Mouse (Mus musculus) forebrain, embryonic 16.5 days (tissue): ENCODE results near the gene Gm5114. TPM values are rescaled to one million over a fixed set of nuclear protein-coding genes. Genes with fewer than 3 reads are reported as not detected.
"Not testable (repeated sequence)": the region's sequence is repeated elsewhere in the genome, so short reads cannot be mapped to it uniquely, and the experiment has no call there.

Source experiments
- ATAC-seq: fragments of 200-750 bp; cut with Nextera tagmentation; 2 replicates; pipeline ENCODE4 v1.8.0; 2017; ENCODE audit warnings: mild to moderate bottlenecking, moderate library complexity
- H3K27ac ChIP-seq: fragments of 300-500 bp; sonication (generic); 2 replicates; pipeline ENCODE4 v1.5.1; 2014; ENCODE audit warnings: low read length, control low read depth
- H3K27me3 ChIP-seq: fragments of 300-500 bp; sonication (generic); replicated peaks from 2 replicates; pipeline ENCODE4 v1.6.1; 2014; ENCODE audit warnings: low read length; ENCODE audit not compliant: control insufficient read depth, insufficient read depth
- H3K36me3 ChIP-seq: fragments of 300-500 bp; sonication (generic); 2 replicates; pipeline ENCODE4 v1.6.1; 2014; ENCODE audit not compliant: control insufficient read depth, insufficient read depth
- H3K4me1 ChIP-seq: fragments of 300-500 bp; sonication (generic); replicated peaks from 2 replicates; pipeline ENCODE4 v1.6.1; 2014; ENCODE audit warnings: low read length; ENCODE audit not compliant: control insufficient read depth, insufficient read depth
- H3K4me2 ChIP-seq: fragments of 300-500 bp; sonication (generic); 2 replicates; pipeline ENCODE4 v1.6.1; 2014; ENCODE audit warnings: mild to moderate bottlenecking, low read length, control low read depth
- H3K4me3 ChIP-seq: fragments of 300-500 bp; sonication (generic); replicated peaks from 2 replicates; pipeline ENCODE4 v1.5.1; 2014; ENCODE audit warnings: mild to moderate bottlenecking, low read length, control low read depth
- H3K9ac ChIP-seq: fragments of 300-500 bp; sonication (generic); replicated peaks from 2 replicates; pipeline ENCODE4 v1.6.1; 2014; ENCODE audit warnings: low read depth, low read length, control low read depth
- H3K9me3 ChIP-seq: fragments of 300-500 bp; sonication (generic); 2 replicates; pipeline ENCODE4 v1.6.1; 2016; ENCODE audit warnings: low read length; ENCODE audit not compliant: control insufficient read depth
- WGBS: fragments of 180-500 bp; shearing (Covaris S2); extraction: QIAGEN DNeasy Blood & Tissue Kit; methylation state at CpG from one replicate; pipeline ENCODE4 v1.1.7; 2014; 5-methylcytosine and 5-hydroxymethylcytosine counted together
- microRNA-seq: library from miRNA; unstranded; fragments of <30 nt; microRNA quantifications from one replicate; pipeline ENCODE4, GENCODE M21; 2017
- polyA plus RNA-seq: library from polyadenylated mRNA; unstranded; fragments of >200 nt; fragmentation: Nextera tagmentation; extraction: Ambion mirVana; gene quantifications from 2 replicates; pipeline ENCODE4 v1.2.1, GENCODE M21; 2015

Gene Gm5114
- not detected in 2 replicates for polyA plus RNA-seq

DNA sequence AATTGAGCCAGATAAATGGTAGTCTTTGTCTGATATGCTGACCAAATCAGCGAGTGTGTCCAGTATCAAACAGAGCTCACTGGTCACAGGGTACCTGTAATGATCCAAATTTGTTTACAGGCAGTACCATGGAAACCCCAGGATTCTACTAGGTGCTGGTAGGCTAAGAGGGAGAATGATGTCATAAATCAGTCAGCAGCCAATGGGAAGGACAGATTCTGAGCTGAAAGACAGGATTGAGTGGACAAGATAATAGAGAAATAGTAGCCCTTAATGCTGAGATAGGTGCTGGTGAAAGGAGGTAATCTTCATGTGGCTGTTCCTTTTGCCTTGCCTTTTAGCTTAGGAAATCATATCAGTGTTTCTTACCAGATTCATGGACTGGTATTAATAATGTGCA, at the start of gene Gm5114:
TSS of gene Gm5114 (minus strand) at position 101 of the 400 bp plus-strand sequence.
- H3K36me3 ChIP-seq, H3K27ac ChIP-seq, H3K4me1 ChIP-seq, H3K4me3 ChIP-seq, H3K4me2 ChIP-seq, H3K27me3 ChIP-seq, H3K9me3 ChIP-seq, H3K9ac ChIP-seq, ATAC-seq: not testable (repeated sequence)
- WGBS, result 74% methylated on average over 1 of the region's 1 CpGs

GRCm38 (mm10) chr7:39455806-39456205, 42.8 kb upstream of the Gm5114 start:
- 32% methylated on average over 6 of the region's 6 CpGs for WGBS
- Histone ChIP-seq H3K27ac (no peak overlapping the region), H3K4me2 (no peak overlapping the region), H3K9ac (no peak overlapping the region), H3K4me3 (no peak overlapping the region), H3K36me3 (peaks cover 3% of the 10 kb centered on the region; the same call in 1 of the 2 replicates), H3K27me3 (no peaks in the 10 kb centered on the region), H3K9me3 (no peaks in the 10 kb centered on the region), H3K4me1 (peaks cover 4% of the 10 kb centered on the region)
- no peak for ATAC-seq

- peaks cover 17% of the 10 kb centered on the region for H3K4me1 ChIP-seq
- H3K36me3 ChIP-seq, result peaks cover 3% of the 10 kb centered on the region; the same call in 1 of the 2 replicates
- H3K27ac ChIP-seq, result peak overlapping the region; percentile 63
- peak overlapping the region; percentile 70 for H3K4me2 ChIP-seq
- H3K9me3 ChIP-seq, result no peaks in the 10 kb centered on the region
- peak overlapping the region; percentile 75 for H3K4me3 ChIP-seq
- H3K27me3 ChIP-seq, result no peaks in the 10 kb centered on the region
- peak; percentile 99 for ATAC-seq
- H3K9ac ChIP-seq, result peak overlapping the region; percentile 87
- WGBS, result 1% methylated on average over 36 of the region's 36 CpGs
Observed at GRCm38 (mm10) chr7:39449260-39450021, 36.5 kb upstream of the Gm5114 start.

DNA sequence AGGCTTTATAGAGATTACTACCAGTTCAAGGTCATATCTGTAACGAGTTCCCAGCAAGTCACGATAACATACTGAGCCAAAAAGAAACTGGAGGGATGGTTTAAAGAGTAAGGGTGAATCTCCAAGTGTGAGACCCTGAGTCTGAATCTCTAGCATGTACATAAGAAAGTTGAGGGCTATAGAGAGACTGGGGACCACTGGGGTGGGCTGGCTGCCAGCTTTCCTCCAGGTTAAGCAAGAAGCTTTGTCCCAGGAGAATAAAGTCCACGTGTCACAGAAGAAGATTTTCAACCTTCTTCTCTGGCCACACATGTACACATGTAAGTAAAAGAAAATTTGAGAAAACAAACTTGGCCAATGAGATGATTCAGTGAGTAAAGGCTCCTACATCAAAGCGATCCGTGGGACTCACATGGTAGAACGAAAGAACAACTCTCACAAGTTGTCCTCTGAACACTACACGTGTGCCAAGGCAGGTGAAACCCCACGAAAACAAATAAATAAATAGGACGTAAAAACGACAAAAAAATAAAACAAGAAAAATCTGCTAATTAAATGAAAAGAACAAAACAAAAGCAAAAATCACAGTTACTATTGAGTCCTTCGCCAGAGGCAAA, 35.8 kb upstream of the Gm5114 start:
- ATAC-seq, result peak; percentile 19
- Histone ChIP-seq H3K4me2 (peak overlapping the region; percentile 53), H3K4me3 (peak overlapping the region; percentile 75), H3K27me3 (no peaks in the 10 kb centered on the region), H3K9ac (peak overlapping the region; percentile 33), H3K9me3 (no peaks in the 10 kb centered on the region), H3K27ac (no peak overlapping the region), H3K36me3 (peaks cover 3% of the 10 kb centered on the region; the same call in 1 of the 2 replicates), H3K4me1 (peaks cover 17% of the 10 kb centered on the region)
- WGBS, result 53% methylated on average over 11 of the region's 11 CpGs

DNA sequence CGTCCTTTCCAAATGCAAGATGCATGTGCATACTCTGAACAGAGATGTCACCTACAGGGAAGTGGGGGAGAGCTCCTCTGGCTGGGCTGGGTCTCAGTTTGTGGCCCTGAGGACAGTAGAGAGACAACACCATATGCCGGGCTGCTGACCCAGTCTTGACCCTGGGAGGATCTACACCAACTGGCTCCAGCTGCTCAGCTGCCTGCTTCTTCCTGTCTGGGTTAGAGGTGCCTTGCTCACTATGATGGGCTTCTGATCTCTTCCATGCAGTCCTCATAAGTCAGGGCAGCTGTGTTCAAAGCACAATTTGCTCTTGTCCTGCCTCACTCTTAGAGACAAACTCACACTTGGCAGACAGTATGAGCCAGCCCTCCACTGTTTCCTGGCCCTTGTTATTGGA, 28.3 kb upstream of the Gm5114 start:
- H3K27ac ChIP-seq, result no peak overlapping the region
- H3K4me3 ChIP-seq, result no peak overlapping the region
- no peaks in the 10 kb centered on the region for H3K36me3 ChIP-seq
- no peaks in the 10 kb centered on the region for H3K4me1 ChIP-seq
- 0 out of 2 replicates have a peak, but pooled peaks cover 2% of the 10 kb centered on the region for H3K9me3 ChIP-seq
- 80% methylated on average over 2 of the region's 2 CpGs for WGBS
- no peak overlapping the region for H3K9ac ChIP-seq
- ATAC-seq, result no peak
- no peak overlapping the region for H3K4me2 ChIP-seq
- H3K27me3 ChIP-seq, result no peaks in the 10 kb centered on the region

GRCm38 (mm10) chr7:39440362-39440761, 27.4 kb upstream of the Gm5114 start:
- Histone ChIP-seq H3K9me3 (peaks cover 5% of the 10 kb centered on the region; the same call in 1 of the 2 replicates), H3K27ac (no peak overlapping the region), H3K36me3 (no peaks in the 10 kb centered on the region), H3K4me1 (no peaks in the 10 kb centered on the region), H3K9ac (no peak overlapping the region), H3K27me3 (no peaks in the 10 kb centered on the region), H3K4me2 (no peak overlapping the region), H3K4me3 (no peak overlapping the region)
- WGBS, result 86% methylated on average over 4 of the region's 4 CpGs
- ATAC-seq, result no peak

Small RNAs within 50 kb of the gene (microRNA-seq; reads per million reads assigned to microRNA genes)
- gene Gm27437, result not detected

Other genes starting within 250 kb of the Gm5114 start
- 3.0 and 3.6 TPM in 2 replicates for gene Zfp619, start 104.6 kb upstream of the Gm5114 start, polyA plus RNA-seq